Mouse (Mus musculus) B cell, adult (primary cell): ENCODE results near the gene Atg2b. TPM values are rescaled to one million over a fixed set of nuclear protein-coding genes. Genes with fewer than 3 reads are reported as not detected.

Source experiments
- total RNA-seq: library from RNA; stranded (reverse); gene quantifications from 4 replicates; pipeline ENCODE4 v1.2.4, GENCODE M21; 2023; ENCODE audit not compliant: inconsistent age

Gene Atg2b
- 37.6 to 41.8 TPM (median 39.6 TPM) in 4 replicates for total RNA-seq

DNA sequence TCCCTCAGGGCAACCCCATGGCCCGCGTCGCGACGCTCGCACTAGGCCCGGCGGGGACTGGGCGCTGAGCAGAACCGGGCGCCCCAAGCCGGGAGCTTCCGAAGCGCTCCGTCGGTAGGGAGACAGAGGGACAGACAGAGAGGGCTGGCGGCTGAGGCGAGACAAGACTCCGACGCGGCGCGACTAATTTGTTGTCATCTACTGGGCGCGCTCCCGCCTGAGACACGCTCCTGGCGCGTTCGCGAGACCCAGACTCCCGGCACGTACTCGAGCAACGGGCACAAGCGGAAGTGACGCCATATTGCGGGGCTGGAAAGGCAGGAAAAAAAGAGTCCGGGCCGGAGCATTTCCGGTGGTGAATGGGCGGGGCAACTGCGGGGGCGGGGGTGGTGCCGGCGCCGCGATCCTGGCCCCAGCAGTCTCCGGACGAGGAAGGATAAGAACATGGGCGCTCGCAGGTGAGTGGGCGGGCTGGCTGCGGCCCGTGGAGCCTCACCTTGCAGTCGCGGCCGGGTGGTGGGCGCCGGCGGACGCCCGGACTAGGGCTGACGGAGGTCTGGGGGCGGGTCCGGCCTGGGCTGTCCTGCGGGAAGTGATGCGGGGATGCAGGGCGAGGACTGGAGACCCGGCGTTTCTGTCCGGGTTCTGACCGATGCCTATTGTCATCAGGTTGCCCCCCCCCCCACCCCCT, at the start of gene Atg2b:
Gene Atg2b (minus strand): TSS at position 211 of the 691 bp plus-strand sequence.

GRCm38 (mm10) chr12:105705799-105706487, 20.9 kb upstream of the Atg2b start, which contains the start of gene Ak7:
TSS of gene Ak7 (plus strand) at chr12:105705976.

DNA sequence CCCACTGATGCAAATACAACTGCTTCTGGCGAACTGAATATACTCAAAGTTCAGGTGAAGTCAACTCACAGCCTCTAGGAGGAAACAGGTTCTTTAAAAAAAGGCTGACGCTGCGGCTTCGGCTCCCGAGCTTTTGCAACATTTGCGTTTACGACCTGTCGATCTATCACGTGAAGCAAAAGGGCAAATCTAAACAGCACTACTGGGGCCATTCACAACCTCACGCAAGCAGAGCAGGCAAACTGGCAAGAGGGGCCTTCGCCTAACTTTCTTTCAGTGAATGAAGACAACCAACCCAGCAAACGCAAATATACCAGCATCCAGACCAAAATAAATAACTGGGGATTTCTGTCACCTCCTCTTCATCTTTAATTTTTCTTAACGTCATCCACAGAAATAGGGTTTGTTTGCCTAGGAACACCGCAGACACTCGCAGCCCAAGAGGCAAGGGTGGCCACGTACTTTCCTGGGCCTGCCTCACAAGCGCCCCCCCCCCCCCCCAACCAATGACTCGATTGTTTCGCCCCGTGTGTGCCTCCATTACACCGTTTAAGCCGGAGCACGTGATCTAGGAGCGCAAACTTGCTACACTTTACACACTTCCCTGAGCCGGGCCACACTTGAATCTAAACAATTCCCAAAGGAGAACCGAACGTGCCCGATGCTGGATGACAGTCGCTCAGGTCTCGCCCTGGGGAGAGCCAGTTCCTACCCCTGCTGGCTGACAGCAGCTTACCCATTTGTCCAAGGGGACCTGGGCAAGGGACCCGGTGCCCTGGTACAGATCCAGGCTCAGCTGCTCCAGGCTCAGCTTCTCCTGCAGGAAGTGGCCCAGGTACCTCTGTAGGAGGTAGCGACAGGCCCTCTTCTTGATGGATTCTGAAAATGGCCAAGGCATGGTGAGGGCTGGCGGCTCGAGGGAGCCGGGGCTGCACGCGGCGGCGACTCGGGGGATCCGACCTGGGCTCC, 794 bp downstream of the Atg2b start, which contains the start of gene Gskip:
Gene Gskip (plus strand): TSS at position 897 of the 969 bp plus-strand sequence.

DNA sequence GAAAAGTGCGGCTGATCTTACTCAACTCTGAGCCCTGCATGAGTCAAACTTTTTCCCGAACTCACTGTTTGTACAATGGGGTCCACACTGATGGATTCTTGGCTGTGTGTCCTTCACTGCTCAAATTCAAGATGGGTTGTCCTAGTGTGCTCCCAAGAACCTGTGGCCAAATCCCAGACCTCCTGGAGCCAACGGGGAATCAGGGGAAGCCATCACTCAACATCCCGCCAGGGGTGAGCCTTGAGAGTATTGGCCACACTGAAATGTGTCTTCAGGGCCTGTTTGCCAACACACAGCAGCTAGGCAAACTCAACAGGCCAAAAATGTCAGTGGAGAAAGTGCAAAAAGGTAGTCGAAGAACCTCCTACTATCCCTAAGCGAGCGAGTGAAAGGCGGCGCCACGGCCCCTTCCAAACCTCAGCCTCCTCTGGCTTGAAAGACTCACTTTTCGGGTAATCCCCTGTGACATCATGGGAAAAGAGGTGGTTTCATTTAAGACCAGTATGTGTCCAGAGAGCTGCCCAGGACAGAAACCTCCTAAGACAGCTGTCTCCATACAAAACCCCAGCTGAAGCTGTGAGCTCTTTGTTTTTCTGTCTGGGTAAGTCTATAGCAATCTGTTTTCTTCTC, 82.3 kb downstream of the Atg2b start, which contains the start of gene Bdkrb1:
Gene Bdkrb1 (plus strand): TSS at position 505 of the 630 bp plus-strand sequence.

Other genes starting within 250 kb of the Atg2b start
- not detected in 4 replicates for gene D430019H16Rik, start 231.4 kb downstream of the Atg2b start, total RNA-seq
- gene Bdkrb2, start 122.0 kb downstream of the Atg2b start, total RNA-seq: not detected in 4 replicates
- gene Bdkrb1, start 82.1 kb downstream of the Atg2b start, total RNA-seq: 0.54 TPM in 1 of 4 replicates, not detected in the others
- gene Gskip, start 382 bp downstream of the Atg2b start, total RNA-seq: 10.3 to 16.0 TPM (median 11.3 TPM) in 4 replicates
- 0.22 TPM in 2 of 4 replicates, not detected in the others for gene Ak7, start 20.8 kb upstream of the Atg2b start, total RNA-seq
- gene Papola, start 99.5 kb upstream of the Atg2b start, total RNA-seq: 182 to 195 TPM (median 186 TPM) in 4 replicates